Mouse (Mus musculus): ENCODE data around the gene Sfxn2. TPM values are rescaled to one million over a fixed set of nuclear protein-coding genes. Genes with fewer than 3 reads are reported as not detected.
A peak's percentile ranks its signal among the peaks of the same experiment; 100 is the strongest.
"Not testable (repeated sequence)": the region's sequence is repeated elsewhere in the genome, so short reads cannot be mapped to it uniquely, and the experiment has no call there.

The Sfxn2 gene
- total and polyA plus RNA-seq, 2 experiments from 2014 or later = 10.2 to 12.0 TPM

- DNase-seq (ENCODE audit: low spot score) (peak; percentile 81), ATAC-seq (0 out of 2 replicates have a peak, but pooled peaks have one; percentile 50)
- Histone ChIP-seq H3K4me2 (ENCODE audit: low read depth, low read length) (no peak overlapping the region), H3K9ac (replicated peaks; ENCODE audit: low read length) (no peak overlapping the region), H3K4me1 (ENCODE audit: insufficient read depth, low read length) (no peaks in the 10 kb centered on the region), H3K36me3 (ENCODE audit: insufficient read depth, low read length) (peaks cover 9% of the 10 kb centered on the region; the same call in 1 of the 2 replicates), H3K27me3 (ENCODE audit: insufficient read depth, low read length) (no peaks in the 10 kb centered on the region), H3K9me3 (ENCODE audit: low read length) (no peaks in the 10 kb centered on the region), H3K27ac (peak overlapping the region; percentile 54; the same call in 1 of the 2 replicates), H3K4me3 (ENCODE audit: low read length) (no peak overlapping the region)
- 41% methylated on average over 1 of the region's 1 CpGs for WGBS
- peak; percentile 81 for TF ChIP-seq CTCF (IDR thresholded peaks at IDR 0.05; ENCODE audit: low read depth)
Measured at GRCm38 (mm10) chr19:46562132-46562531, 11.0 kb upstream of the Sfxn2 start.

GRCm38 (mm10) chr19:46562581-46563515 lies 10.3 kb upstream of the Sfxn2 start:
- TF ChIP-seq CTCF (IDR thresholded peaks at IDR 0.05; ENCODE audit: low read depth) = no peak
- peak overlapping the region; percentile 54; the same call in 1 of the 2 replicates for H3K27ac ChIP-seq
- DNase-seq (ENCODE audit: low spot score) (no peak), ATAC-seq (no peak)
- no peaks in the 10 kb centered on the region for H3K9me3 ChIP-seq (ENCODE audit: low read length)
- WGBS = 85% methylated on average over 14 of the region's 14 CpGs
- no peak overlapping the region for H3K4me2 ChIP-seq (ENCODE audit: low read depth, low read length)
- H3K9ac ChIP-seq (replicated peaks; ENCODE audit: low read length) = no peak overlapping the region
- no peaks in the 10 kb centered on the region for H3K27me3 ChIP-seq (ENCODE audit: insufficient read depth, low read length)
- no peaks in the 10 kb centered on the region for H3K4me1 ChIP-seq (ENCODE audit: insufficient read depth, low read length)
- peaks cover 3% of the 10 kb centered on the region; the same call in 1 of the 2 replicates for H3K36me3 ChIP-seq (ENCODE audit: insufficient read depth, low read length)
- no peak overlapping the region for H3K4me3 ChIP-seq (ENCODE audit: low read length)

DNA sequence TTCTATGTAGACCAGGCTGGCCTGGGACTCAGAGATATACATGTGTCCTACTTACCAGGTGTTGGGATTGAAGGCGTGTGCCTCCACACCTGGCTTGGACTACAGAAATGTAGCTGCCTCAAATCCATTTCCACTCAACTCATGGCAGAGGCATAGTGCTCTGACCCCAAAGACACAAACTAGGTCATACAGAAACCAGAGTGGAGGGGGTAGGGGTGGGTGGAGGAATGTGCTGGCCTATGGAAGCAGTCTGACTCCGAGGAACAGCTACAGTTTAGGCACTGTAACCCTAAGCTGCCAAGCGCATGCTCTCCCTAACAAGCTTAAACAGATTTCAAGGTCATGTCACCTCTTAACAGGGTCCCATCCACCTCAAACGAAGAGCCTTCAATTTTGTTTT lies 9.6 kb upstream of the Sfxn2 start:
- no peak overlapping the region for H3K4me3 ChIP-seq (ENCODE audit: low read length)
- H3K9me3 ChIP-seq (ENCODE audit: low read length) = no peaks in the 10 kb centered on the region
- no peaks in the 10 kb centered on the region for H3K27me3 ChIP-seq (ENCODE audit: insufficient read depth, low read length)
- DNase-seq (ENCODE audit: low spot score) (no peak), ATAC-seq (no peak)
- no peak overlapping the region for H3K4me2 ChIP-seq (ENCODE audit: low read depth, low read length)
- H3K27ac ChIP-seq = no peak overlapping the region; the same call in 1 of the 2 replicates
- H3K36me3 ChIP-seq (ENCODE audit: insufficient read depth, low read length) = no peaks in the 10 kb centered on the region
- H3K4me1 ChIP-seq (ENCODE audit: insufficient read depth, low read length) = no peaks in the 10 kb centered on the region
- no peak overlapping the region for H3K9ac ChIP-seq (replicated peaks; ENCODE audit: low read length)
- no peak for TF ChIP-seq CTCF (IDR thresholded peaks at IDR 0.05; ENCODE audit: low read depth)
- 85% methylated on average over 4 of the region's 4 CpGs for WGBS

DNA sequence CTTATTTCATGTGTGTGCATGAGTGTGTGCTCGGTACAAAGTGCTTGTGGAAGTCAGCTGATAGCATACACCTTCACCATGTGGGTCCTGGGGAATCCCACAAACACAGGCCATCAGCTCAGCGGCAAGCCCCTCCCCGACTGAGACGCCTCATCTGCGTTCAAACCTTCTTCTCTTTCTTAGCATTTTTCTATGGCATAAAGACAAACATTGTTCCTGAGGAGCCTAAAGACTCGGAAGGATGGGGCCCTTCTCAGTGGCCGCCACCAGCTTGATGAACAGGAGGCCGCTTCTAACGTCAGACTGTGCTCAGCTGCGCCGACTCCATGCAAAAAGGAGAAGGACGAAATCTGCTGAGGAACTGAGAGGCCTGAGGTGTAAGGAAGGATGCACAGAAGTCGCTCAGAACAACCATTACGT lies 9.1 kb upstream of the Sfxn2 start:
- no peak for DNase-seq (ENCODE audit: low spot score)
- Histone ChIP-seq H3K36me3 (ENCODE audit: insufficient read depth, low read length) (no peaks in the 10 kb centered on the region), H3K27me3 (ENCODE audit: insufficient read depth, low read length) (no peaks in the 10 kb centered on the region), H3K4me1 (ENCODE audit: insufficient read depth, low read length) (no peaks in the 10 kb centered on the region), H3K4me3 (ENCODE audit: low read length) (no peak overlapping the region), H3K4me2 (ENCODE audit: low read depth, low read length) (no peak overlapping the region), H3K9ac (replicated peaks; ENCODE audit: low read length) (no peak overlapping the region), H3K27ac (no peak overlapping the region; the same call in 1 of the 2 replicates), H3K9me3 (ENCODE audit: low read length) (no peaks in the 10 kb centered on the region)
- ATAC-seq = no peak
- no peak for TF ChIP-seq CTCF (IDR thresholded peaks at IDR 0.05; ENCODE audit: low read depth)
- WGBS = 72% methylated on average over 14 of the region's 14 CpGs

GRCm38 (mm10) chr19:46571211-46571877 lies 1.8 kb upstream of the Sfxn2 start:
- H3K4me1 ChIP-seq (ENCODE audit: insufficient read depth, low read length) = peaks cover 15% of the 10 kb centered on the region
- not testable (repeated sequence) for DNase-seq (ENCODE audit: low spot score); ATAC-seq; H3K36me3 ChIP-seq (ENCODE audit: insufficient read depth, low read length); H3K9ac ChIP-seq (replicated peaks; ENCODE audit: low read length); H3K9me3 ChIP-seq (ENCODE audit: low read length); H3K27me3 ChIP-seq (ENCODE audit: insufficient read depth, low read length)
- H3K4me2 ChIP-seq (ENCODE audit: low read depth, low read length) = peak overlapping the region; percentile 58
- WGBS = 73% methylated on average over 3 of the region's 3 CpGs
- H3K27ac ChIP-seq = peak overlapping the region; percentile 85; the same call in 1 of the 2 replicates
- peak overlapping the region; percentile 82 for H3K4me3 ChIP-seq (ENCODE audit: low read length)

GRCm38 (mm10) chr19:46571878-46572244 lies 1.3 kb upstream of the Sfxn2 start:
- TF ChIP-seq CTCF (IDR thresholded peaks at IDR 0.05; ENCODE audit: low read depth) = no peak
- Histone ChIP-seq H3K4me2 (ENCODE audit: low read depth, low read length) (peak overlapping the region; percentile 58), H3K27ac (peak overlapping the region; percentile 85), H3K27me3 (ENCODE audit: insufficient read depth, low read length) (no peaks in the 10 kb centered on the region), H3K9me3 (ENCODE audit: low read length) (no peaks in the 10 kb centered on the region), H3K36me3 (ENCODE audit: insufficient read depth, low read length) (no peaks in the 10 kb centered on the region), H3K4me3 (ENCODE audit: low read length) (peak overlapping the region; percentile 82), H3K4me1 (ENCODE audit: insufficient read depth, low read length) (peaks cover 15% of the 10 kb centered on the region), H3K9ac (replicated peaks; ENCODE audit: low read length) (peak overlapping the region; percentile 81)
- 8% methylated on average over 10 of the region's 10 CpGs for WGBS
- ATAC-seq (no peak), DNase-seq (ENCODE audit: low spot score) (peak; percentile 50)

Measured in hindbrain, postnatal 0 days (tissue).